Mouse (Mus musculus) layer of hippocampus, postnatal 14 days (tissue): ENCODE data around the gene Dpp6. TPM values are rescaled to one million over a fixed set of nuclear protein-coding genes. Genes with fewer than 3 reads are reported as not detected.

Experiments used
- DNase-seq, 2 experiments: peaks; one replicate each; pipeline ENCODE4 v3.0.0; 2021 to 2022; ENCODE audit warnings: low spot score in 2 of 2, mixed read lengths in 1 of 2
- total RNA-seq, 2 experiments: library from RNA; stranded (reverse); gene quantifications; 2 replicates each; pipeline ENCODE4 v1.2.3; 2021

Dpp6 gene
- total RNA-seq, 2 experiments from 2014 or later: 228 to 246 TPM

DNA sequence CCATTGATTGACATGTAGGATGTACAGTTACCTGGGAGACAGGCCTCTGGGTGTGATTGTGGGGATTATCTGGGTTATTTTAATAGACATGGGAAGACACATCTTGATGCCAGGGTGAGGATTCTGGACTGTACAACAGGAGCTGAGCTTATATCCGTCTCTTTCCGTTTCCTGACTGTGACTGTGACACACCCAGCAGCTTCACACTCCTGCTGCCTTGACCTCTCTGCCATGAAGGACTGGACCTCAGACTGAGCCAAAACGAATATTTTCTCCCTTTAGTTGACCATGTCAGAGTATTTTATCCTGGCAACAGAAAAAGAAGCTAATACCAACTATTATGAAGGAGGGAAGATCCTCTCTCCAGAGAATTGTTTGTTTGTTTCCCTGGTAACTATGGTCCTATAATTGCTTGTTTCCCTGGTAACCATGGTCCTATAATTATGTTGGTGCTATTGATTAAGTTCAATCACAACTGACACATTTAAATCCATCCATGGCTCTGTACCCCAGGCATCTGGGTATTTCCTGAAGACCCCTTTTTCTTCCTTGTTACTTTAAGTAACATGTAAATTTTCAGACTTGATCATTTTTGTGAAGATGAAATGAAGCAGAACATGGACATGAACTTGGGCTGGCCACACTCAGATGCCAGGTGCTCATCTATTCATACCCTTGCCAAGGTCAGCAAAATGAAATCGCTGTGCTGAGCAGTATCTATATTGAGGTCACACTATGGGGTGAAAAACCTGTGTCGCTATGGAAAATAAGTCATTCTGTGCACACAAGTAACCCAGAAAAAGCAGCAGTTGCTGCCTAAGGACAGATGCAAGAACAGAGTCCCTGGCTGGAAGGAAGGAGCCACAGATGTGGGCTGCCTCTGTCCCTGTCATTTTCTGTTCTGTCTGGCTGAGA, 531.4 kb downstream of the Dpp6 start:
- DNase-seq: no peak

DNA sequence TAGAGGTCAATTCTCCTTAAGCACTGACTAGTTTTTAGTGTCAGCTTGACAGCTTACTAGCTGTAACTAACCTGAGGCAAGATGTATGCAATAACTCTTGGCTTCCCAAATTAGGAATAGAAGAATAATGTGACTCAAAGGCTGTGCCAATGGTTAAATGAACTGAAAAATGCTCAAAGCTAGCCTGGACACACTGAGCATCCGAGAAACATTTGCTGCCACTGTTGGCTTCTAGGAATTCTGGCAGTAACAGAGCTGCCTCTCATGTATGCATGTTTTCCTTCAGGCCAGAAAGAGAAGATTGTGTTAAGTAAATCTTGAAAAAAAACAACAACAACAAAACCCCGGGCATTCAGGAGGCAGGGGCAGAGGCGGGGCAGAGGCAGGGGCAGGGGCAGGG, 540.6 kb downstream of the Dpp6 start:
- no peak for DNase-seq

DNA sequence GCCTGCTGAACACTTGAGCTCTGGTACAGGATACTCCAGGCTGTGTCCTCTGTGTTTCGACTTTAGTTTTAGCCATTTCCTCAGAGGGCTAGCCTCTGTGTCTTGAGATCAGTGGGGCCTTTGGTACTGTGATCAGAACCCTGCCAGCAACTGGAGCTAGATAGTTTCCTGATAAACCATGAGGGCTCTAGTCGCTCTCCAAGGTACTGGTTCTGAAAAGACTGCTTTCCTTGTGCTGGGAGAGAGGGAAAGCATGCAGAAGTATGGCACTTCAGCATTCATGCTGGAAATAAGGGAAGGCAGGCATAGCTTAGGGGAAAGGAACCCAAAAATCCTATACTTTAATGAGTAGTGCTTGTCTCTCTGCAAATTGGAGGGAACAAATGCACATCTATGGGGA, 548.9 kb downstream of the Dpp6 start:
- no peak for DNase-seq

DNA sequence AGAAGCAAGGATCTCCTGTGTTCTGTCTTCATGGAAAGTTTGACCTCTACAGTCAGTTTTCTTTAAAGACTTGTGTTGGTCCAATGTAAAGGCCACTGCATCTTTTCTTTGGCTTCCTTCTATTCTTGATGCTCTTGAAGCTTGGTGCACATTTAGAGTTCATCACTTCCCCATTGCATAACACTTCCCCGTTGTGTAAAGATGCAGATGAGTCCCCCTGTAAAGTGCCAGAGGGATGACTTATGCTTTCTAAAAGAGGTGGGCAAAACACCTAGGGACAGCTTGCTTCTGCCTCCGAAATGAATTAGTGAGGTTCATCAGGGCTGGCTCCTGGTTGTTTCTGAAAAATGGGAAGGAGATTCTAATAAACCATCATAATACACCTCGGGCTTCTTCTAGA, 553.8 kb downstream of the Dpp6 start:
- DNase-seq: no peak

- DNase-seq: no peak
These were observed 556.9 kb downstream of the Dpp6 start for GRCm38 (mm10) chr5:27373931-27374330.

DNA sequence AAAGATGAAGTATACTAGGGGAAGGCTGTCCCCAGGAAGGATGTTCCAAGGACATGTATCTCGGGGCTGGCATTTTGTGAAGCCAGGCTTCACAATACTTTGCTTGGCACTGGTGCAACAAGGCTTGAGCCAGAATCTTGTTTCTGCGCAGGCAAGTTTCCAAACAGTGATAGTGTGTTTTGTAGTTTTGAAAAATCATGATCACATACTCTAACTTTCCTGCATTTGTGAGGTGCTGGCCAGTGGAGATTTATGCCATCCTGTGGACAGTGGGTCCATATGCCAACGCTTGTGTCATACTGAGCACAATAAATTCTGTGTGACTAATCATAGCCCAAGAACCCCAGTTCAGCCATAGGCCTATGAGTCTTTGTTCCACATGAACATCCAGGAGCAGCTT, 558.8 kb downstream of the Dpp6 start:
- DNase-seq: peak in 1 of 2 experiments; percentile 62

DNA sequence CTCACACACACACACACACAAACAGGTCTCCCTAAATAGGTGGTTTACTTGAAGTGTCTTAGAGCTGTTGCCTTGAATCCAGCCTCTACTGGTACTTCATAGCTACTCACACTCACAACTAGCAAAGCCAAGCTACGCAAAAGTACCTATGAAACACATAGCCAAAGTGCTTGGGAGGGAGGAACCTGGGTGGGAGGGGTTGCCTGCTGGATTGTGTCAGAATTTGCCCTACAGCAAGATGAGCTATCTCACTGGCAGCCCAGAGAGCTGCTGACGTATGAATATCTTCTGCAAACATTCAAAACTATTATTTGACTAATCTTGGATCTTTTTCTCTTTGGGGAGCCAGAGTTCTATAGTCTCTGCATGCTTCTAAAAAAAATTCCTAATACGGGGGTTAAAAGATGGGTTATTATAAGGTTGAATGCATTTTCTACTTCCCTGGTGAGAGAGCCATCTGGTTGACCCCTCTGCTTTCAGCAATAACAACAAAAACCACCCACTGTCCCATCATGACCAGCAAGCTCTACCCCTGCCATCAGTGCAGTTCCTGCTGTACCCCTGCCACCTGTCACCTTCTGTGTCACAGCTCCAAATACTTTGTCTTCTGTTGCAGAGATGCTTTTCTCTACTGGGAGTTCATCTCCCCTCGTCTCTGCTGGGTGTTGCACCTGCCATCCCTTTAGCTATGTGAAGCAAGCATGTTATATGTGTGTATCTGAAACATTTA, 563.8 kb downstream of the Dpp6 start:
- DNase-seq: no peak

DNA sequence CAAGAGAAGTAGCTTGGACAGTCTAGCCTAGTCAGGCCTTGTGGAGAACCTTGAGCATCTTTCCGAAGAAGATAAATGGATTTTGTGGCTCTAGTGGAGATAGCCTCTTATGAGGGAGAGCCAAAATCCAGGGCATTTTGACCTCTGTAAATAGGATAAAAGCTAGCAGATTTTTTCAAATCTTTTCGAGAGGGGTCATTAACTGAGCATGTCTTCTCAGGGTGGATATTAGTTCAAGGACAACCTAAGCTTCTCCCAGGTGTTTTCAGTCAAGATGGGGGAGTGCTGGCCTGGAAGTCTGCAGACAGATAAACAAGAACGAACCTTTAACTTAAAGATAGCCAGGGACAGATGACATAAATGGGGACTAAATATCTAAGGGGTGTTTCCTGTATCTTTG, 581.4 kb downstream of the Dpp6 start:
- no peak for DNase-seq

DNA sequence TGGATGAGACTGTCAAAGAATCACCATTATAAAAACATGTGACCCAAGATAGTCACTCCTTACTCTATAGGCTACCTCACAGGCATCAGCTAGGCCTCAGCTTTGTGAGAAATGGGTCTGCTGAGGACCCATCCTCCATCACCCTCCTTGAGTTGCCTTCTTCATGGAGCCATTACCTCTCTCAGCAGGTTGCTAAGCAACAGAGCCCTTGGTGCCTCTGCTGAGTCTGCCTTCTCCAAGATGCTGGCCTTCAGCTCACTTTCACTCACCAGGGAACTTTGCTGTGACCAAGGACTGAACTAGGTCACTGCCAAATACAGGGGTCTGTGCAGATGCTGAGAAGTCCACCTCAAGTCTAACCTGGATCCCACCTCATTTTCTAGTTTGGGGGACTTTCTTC, 582.1 kb downstream of the Dpp6 start:
- no peak for DNase-seq

- no peak for DNase-seq
These were observed 585.6 kb downstream of the Dpp6 start for GRCm38 (mm10) chr5:27402616-27403015.

DNA sequence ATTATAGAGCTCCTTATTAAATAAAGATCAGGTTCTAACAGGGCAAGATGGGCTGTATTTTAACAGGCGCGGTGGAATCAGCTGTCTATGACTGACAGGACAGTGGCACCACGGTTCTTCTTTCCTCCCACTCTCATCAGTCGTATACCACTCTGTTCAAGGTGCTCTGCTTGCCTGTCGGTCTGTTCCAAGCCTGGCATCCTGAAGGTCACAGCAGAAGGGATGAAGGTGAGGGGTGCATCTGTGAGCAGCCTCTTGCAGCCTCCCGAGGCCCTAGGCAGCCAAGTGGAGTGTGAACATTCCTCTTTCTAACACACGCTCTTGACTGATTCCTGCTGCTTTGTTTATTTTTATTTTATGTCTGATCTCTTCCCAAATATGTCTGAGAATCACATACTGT, 591.9 kb downstream of the Dpp6 start:
- no peak for DNase-seq

GRCm38 (mm10) chr5:27413023-27413422, 596.0 kb downstream of the Dpp6 start:
- DNase-seq: no peak

- DNase-seq: no peak
These were observed 598.5 kb downstream of the Dpp6 start for GRCm38 (mm10) chr5:27415518-27415917.

DNA sequence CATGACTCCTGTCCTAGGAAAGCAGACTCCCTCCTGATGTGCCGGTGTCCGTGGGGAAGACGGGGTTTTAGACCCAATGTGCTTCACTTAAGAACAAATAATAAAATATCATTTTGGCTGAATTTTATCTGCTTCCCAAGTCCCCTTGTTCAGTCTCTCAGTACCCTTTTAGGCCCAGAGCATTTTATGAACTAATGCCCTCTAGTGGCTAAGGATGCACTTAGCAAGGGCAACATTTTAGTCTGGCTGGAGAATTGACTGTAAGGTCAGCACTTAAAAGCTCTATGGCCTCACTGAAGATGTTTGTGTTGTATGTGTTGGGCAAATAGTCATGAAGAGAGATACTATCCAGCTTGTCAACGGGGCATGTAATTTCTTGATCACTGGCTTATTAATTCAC, 599.6 kb downstream of the Dpp6 start:
- DNase-seq: peak in 1 of 2 experiments; percentile 39

GRCm38 (mm10) chr5:27417398-27417797, 600.4 kb downstream of the Dpp6 start:
- peak; percentile 49 to 51 for DNase-seq

- DNase-seq: no peak
These were observed 601.9 kb downstream of the Dpp6 start for GRCm38 (mm10) chr5:27418856-27419255.

DNA sequence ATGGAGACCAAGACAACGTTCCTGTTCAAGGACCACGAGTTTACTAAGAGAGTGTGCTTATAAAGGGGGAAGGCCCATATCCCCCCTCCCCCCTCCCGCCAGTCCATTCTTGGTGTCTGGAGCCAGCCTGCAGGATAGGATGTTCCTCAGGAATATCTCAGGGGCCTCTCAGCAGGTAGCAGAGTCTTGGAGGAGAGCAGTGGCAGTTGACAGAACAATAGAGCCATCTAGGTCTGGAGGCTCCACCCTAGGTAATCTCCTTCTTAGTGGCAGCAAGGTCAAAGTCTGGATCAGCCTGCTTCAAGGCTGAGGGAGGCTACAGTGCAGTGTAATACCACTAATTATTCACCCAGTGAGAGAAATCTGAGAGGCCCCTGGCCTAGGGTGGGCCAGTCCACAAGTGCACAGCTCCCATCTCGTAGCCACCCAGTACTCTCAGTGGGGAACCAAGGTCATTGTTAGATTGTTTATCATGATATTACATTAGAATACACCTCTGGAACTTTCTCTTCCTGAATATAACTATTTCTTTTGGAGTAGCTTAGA, 604.2 kb downstream of the Dpp6 start:
- DNase-seq: no peak

- DNase-seq: no peak
These were observed 606.8 kb downstream of the Dpp6 start for GRCm38 (mm10) chr5:27423766-27424165.

DNA sequence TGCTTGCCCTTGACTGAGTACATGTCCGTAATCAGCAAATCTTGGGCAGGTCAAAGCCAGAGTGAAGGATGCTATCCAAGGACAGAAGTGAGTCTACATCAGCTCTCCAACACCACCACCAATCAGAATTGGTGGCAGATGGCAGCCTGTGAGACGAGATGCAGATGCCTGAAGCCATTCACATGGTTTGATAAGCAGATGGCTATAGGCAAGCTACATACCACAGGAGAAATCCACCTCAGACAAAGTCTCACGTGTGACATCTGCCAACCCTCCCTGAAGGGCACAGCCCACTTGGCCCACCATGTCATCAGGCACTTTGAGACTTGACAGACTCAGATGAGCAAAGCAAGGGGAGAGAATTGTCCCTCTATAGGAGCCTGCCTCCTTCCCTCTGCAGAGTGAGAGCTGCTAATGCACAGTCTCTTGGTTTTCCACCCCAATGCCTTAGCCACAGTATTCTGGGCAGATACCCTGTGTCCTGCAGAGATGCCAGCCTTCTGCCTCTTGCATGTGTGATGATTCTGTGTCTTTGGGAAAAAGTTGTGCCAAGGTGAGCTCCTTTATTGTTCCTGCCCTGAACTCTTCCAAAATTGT, 607.6 kb downstream of the Dpp6 start:
- DNase-seq: no peak

DNA sequence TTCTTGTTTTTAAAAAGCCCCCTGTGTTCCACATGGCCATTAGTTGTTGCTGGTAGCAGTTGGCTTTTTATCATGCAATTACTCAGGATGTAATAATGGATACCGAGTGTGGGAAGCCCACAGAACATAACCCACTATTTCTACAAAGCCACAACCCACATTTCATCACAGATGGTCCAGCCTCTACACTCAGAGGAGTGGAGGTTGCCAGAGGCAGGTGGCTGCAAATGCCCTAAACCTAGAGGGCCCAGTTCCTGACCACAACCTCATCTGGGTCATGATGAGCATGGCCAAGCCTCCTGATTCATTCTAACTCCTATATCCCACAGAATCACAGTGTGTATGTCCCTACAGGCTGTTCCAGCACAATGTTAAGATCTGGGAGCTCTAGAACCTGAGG, 609.2 kb downstream of the Dpp6 start:
- DNase-seq: no peak

DNA sequence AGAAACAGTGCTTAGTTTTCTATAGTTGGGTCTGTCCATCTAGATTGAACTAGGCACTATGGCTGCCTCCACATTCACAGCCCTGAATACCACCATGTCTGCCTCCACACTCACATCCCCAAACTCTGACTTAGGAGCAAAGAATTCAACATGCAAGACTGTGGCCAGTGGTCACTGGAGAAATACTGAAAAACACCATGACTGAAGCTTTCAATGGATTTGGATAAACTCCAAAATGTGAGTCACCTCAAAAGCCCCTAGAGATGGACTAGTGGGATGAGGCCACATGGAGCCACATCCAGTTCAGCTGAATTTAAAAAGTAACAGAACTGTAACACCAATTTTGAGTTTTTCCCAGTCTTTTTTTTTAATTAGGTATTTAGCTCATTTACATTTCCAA, 616.6 kb downstream of the Dpp6 start:
- no peak for DNase-seq
